Mouse (Mus musculus): ENCODE results near the gene Gm29582.
"Not testable (repeated sequence)": the region's sequence is repeated elsewhere in the genome, so short reads cannot be mapped to it uniquely, and the experiment has no call there.

Gm29582 gene

DNA sequence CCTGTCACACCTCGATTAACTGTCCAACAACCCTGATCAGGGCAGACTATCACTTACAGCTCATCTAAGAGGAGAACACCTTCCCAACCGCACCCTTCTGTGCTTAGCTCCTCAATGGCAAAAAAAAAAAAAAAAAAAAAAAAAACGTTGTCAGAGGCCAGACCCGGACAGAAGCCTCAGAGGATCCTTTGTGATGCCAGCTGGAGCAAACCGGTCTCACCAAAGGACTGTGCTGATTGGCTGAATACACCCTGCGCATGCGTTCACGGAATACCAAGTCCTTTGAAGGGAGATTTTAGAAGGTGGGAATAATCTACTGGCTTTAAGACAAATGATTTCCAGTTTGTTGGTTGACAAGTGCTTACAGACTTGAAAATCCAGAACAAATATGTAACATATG lies at the start of gene Gm29582:
Gm29582 (minus strand) TSS at position 101 of the 400 bp plus-strand sequence.
- not testable (repeated sequence) for DNase-seq (ENCODE audit: low spot score in 2 of 2)

Measured in right cerebral cortex, adult 2 months (tissue).